ENCODE assay signal across 18 mouse cellular contexts in the genomic region with DNA sequence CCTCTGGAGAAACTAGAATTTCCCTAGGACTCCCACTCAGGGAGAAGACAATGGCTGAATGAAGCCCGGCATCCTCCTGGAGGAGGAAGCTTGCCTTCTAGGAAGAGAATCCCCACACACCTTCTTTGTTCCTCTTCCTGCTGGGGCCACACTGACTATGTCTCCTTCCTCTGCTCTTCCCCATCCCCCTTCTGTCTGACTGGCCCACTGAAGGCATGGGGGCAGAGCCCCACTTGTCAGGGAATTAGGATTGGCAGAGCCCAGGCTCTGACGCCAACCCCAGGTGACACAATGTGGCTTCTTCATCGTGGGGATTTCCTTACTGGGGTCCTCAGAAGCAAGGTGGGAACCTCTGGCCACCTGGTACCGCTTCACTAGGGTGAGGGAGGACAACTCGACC. TPM values are rescaled to one million over a fixed set of nuclear protein-coding genes. Genes with fewer than 3 reads are reported as not detected.
A peak's percentile ranks its signal among the peaks of the same experiment; 100 is the strongest.
DNase-seq lines count a peak whose midpoint lies in the region; ATAC-seq and TF ChIP-seq lines count a peak whose summit lies in the region.
"Had no signal": no experiment of that assay in that cellular context is flagged by ENCODE, and none has a peak within 500 bp of the region (broad histone marks: within the 10 kb centered on the region; RNA-seq: fewer than 3 reads in every experiment).

No protein-coding gene starts in this region.

- no peak for TF ChIP-seq EP300 in liver, postnatal 0 days (IDR thresholded peaks at IDR 0.05; ENCODE audit: low read depth)

- H3K4me2 ChIP-seq in forebrain, embryonic 13.5 days = no peak overlapping the region; the same call in 1 of the 2 replicates
- H3K4me2 ChIP-seq in forebrain, embryonic 16.5 days (ENCODE audit: low read length) = no peak overlapping the region
- H3K4me2 ChIP-seq in liver, postnatal 0 days (ENCODE audit: low read depth, low read length) = no peak overlapping the region
- no peak overlapping the region for H3K4me2 ChIP-seq in liver, embryonic 12.5 days
- H3K4me2 ChIP-seq in embryonic facial prominence, embryonic 11.5 days (ENCODE audit: low read depth, low read length) = no peak overlapping the region
- H3K4me2 ChIP-seq in midbrain, embryonic 15.5 days = peak overlapping the region; percentile 59; the same call in 1 of the 2 replicates

- H3K36me3 ChIP-seq in forebrain, embryonic 13.5 days (ENCODE audit: poor library complexity, severe bottlenecking) = no peaks in the 10 kb centered on the region
- H3K36me3 ChIP-seq in forebrain, embryonic 16.5 days (ENCODE audit: control insufficient read depth, insufficient read depth) = no peaks in the 10 kb centered on the region
- no peaks in the 10 kb centered on the region for H3K36me3 ChIP-seq in liver, postnatal 0 days (replicated peaks; ENCODE audit: insufficient read depth, low read length)
- H3K36me3 ChIP-seq in liver, embryonic 12.5 days = no peaks in the 10 kb centered on the region
- no peaks in the 10 kb centered on the region for H3K36me3 ChIP-seq in embryonic facial prominence, embryonic 11.5 days (replicated peaks; ENCODE audit: control insufficient read depth, insufficient read depth, low read depth, low read length)
- no peaks in the 10 kb centered on the region for H3K36me3 ChIP-seq in midbrain, embryonic 15.5 days (replicated peaks)
- H3K36me3 ChIP-seq: embryonic facial prominence, embryonic 13.5 days; limb, embryonic 15.5 days had no signal

- no peak overlapping the region for H3K27ac ChIP-seq in forebrain, embryonic 13.5 days
- H3K27ac ChIP-seq in forebrain, embryonic 16.5 days (ENCODE audit: low read length) = no peak overlapping the region
- peak overlapping the region; percentile 96 for H3K27ac ChIP-seq in liver, postnatal 0 days (ENCODE audit: low read depth)
- H3K27ac ChIP-seq in liver, embryonic 12.5 days = no peak overlapping the region
- no peak overlapping the region for H3K27ac ChIP-seq in embryonic facial prominence, embryonic 11.5 days (replicated peaks; ENCODE audit: low read depth, low read length)
- H3K27ac ChIP-seq in midbrain, embryonic 15.5 days = no peak overlapping the region
- H3K27ac ChIP-seq: macrophage had no signal

- H3K27me3 ChIP-seq in forebrain, embryonic 13.5 days = 0 out of 2 replicates have a peak, but pooled peaks cover 3% of the 10 kb centered on the region
- H3K27me3 ChIP-seq in forebrain, embryonic 16.5 days (replicated peaks; ENCODE audit: control insufficient read depth, insufficient read depth, low read length) = no peaks in the 10 kb centered on the region
- no peaks in the 10 kb centered on the region for H3K27me3 ChIP-seq in liver, postnatal 0 days (ENCODE audit: insufficient read depth, low read length)
- H3K27me3 ChIP-seq in liver, embryonic 12.5 days (replicated peaks) = no peaks in the 10 kb centered on the region; the same call in 1 of the 2 replicates
- no peaks in the 10 kb centered on the region for H3K27me3 ChIP-seq in embryonic facial prominence, embryonic 11.5 days (ENCODE audit: control insufficient read depth, insufficient read depth, low read length)
- H3K27me3 ChIP-seq in midbrain, embryonic 15.5 days (replicated peaks) = no peaks in the 10 kb centered on the region
- H3K27me3 ChIP-seq: embryonic facial prominence, embryonic 13.5 days; limb, embryonic 15.5 days had no signal

- no peak overlapping the region for H3K4me3 ChIP-seq in forebrain, embryonic 13.5 days
- no peak overlapping the region for H3K4me3 ChIP-seq in forebrain, embryonic 16.5 days (replicated peaks; ENCODE audit: low read length)
- no peak overlapping the region for H3K4me3 ChIP-seq in liver, postnatal 0 days (ENCODE audit: low read depth, low read length)
- no peak overlapping the region for H3K4me3 ChIP-seq in liver, embryonic 12.5 days
- H3K4me3 ChIP-seq in embryonic facial prominence, embryonic 11.5 days (ENCODE audit: low read depth, low read length) = no peak overlapping the region
- H3K4me3 ChIP-seq in midbrain, embryonic 15.5 days = no peak overlapping the region

- peaks cover 44% of the 10 kb centered on the region for H3K4me1 ChIP-seq in forebrain, embryonic 13.5 days
- H3K4me1 ChIP-seq in forebrain, embryonic 16.5 days (replicated peaks; ENCODE audit: control insufficient read depth, insufficient read depth, low read length) = peaks cover 34% of the 10 kb centered on the region
- peaks cover 23% of the 10 kb centered on the region for H3K4me1 ChIP-seq in liver, postnatal 0 days (ENCODE audit: insufficient read depth)
- peaks cover 51% of the 10 kb centered on the region for H3K4me1 ChIP-seq in liver, embryonic 12.5 days
- H3K4me1 ChIP-seq in embryonic facial prominence, embryonic 11.5 days (ENCODE audit: control insufficient read depth, insufficient read depth, low read length) = peaks cover 6% of the 10 kb centered on the region
- peaks cover 42% of the 10 kb centered on the region for H3K4me1 ChIP-seq in midbrain, embryonic 15.5 days

- H3K9me3 ChIP-seq in forebrain, embryonic 13.5 days (replicated peaks) = no peaks in the 10 kb centered on the region
- no peaks in the 10 kb centered on the region for H3K9me3 ChIP-seq in forebrain, embryonic 16.5 days (ENCODE audit: control insufficient read depth, low read length)
- no peaks in the 10 kb centered on the region for H3K9me3 ChIP-seq in liver, postnatal 0 days (ENCODE audit: low read length)
- H3K9me3 ChIP-seq in liver, embryonic 12.5 days (replicated peaks) = no peaks in the 10 kb centered on the region
- no peaks in the 10 kb centered on the region for H3K9me3 ChIP-seq in embryonic facial prominence, embryonic 11.5 days (replicated peaks; ENCODE audit: control insufficient read depth, low read length)
- no peaks in the 10 kb centered on the region for H3K9me3 ChIP-seq in midbrain, embryonic 15.5 days
- H3K9me3 ChIP-seq: embryonic facial prominence, embryonic 13.5 days; limb, embryonic 15.5 days had no signal

- WGBS in forebrain, embryonic 13.5 days = 67% methylated on average over 5 of the region's 5 CpGs
- WGBS in forebrain, embryonic 16.5 days = 68% methylated on average over 5 of the region's 5 CpGs
- 53% methylated on average over 5 of the region's 5 CpGs for WGBS in liver, postnatal 0 days (ENCODE audit: insufficient replicate concordance)
- 60% methylated on average over 5 of the region's 5 CpGs for WGBS in liver, embryonic 12.5 days (ENCODE audit: insufficient replicate concordance)
- 58% methylated on average over 5 of the region's 5 CpGs for WGBS in embryonic facial prominence, embryonic 11.5 days
- 59% methylated on average over 5 of the region's 5 CpGs for WGBS in midbrain, embryonic 15.5 days

- no peak for TF ChIP-seq CTCF in liver, postnatal 0 days (IDR thresholded peaks at IDR 0.05; ENCODE audit: low read depth)

- DNase-seq in liver, postnatal 0 days = no peak
- no peak for DNase-seq in embryonic facial prominence, embryonic 11.5 days (ENCODE audit: low spot score)
- no peak for DNase-seq in left cerebral cortex, adult 8-10 months (ENCODE audit: low spot score in 2 of 2)
- DNase-seq: adrenal gland, adult 8-10 months; cerebellum, adult 11 months; heart, postnatal 4 days; kidney, adult 18-20 months; kidney, postnatal 10 days; lung, embryonic 14.5 days; retina, postnatal 1 day had no signal

- peak overlapping the region; percentile 56 for H3K9ac ChIP-seq in forebrain, embryonic 13.5 days
- H3K9ac ChIP-seq in forebrain, embryonic 16.5 days (replicated peaks; ENCODE audit: low read depth, low read length) = no peak overlapping the region
- peak overlapping the region; percentile 26; the same call in 1 of the 2 replicates for H3K9ac ChIP-seq in liver, postnatal 0 days (replicated peaks)
- H3K9ac ChIP-seq in liver, embryonic 12.5 days = no peak overlapping the region
- 0 out of 2 replicates have a peak overlapping the region, but pooled peaks have one; percentile 9 for H3K9ac ChIP-seq in embryonic facial prominence, embryonic 11.5 days (replicated peaks; ENCODE audit: low read length)
- peak overlapping the region; percentile 42; the same call in 1 of the 2 replicates for H3K9ac ChIP-seq in midbrain, embryonic 15.5 days
- H3K9ac ChIP-seq: limb, embryonic 15.5 days had no signal

- ATAC-seq in forebrain, embryonic 13.5 days = no peak
- no peak for ATAC-seq in forebrain, embryonic 16.5 days
- no peak for ATAC-seq in liver, postnatal 0 days
- no peak for ATAC-seq in liver, embryonic 12.5 days
- no peak for ATAC-seq in embryonic facial prominence, embryonic 11.5 days (replicated peaks; ENCODE audit: insufficient number of reproducible peaks, low FRiP score, low TSS enrichment, low read depth)
- no peak for ATAC-seq in midbrain, embryonic 15.5 days (replicated peaks)
- ATAC-seq in inflammation-experienced regulatory T-cells, adult 6 months = no peak

RNA-seq across cellular contexts. Expression of a gene that starts 18.3 kb away (rescaled TPM):
- polyA plus RNA-seq in forebrain, embryonic 13.5 days (2015; fragmentation: Nextera tagmentation; extraction: Ambion mirVana) = 11.7 and 12.1 TPM in 2 replicates
- polyA plus RNA-seq in forebrain, embryonic 16.5 days (2015; fragmentation: Nextera tagmentation; extraction: Ambion mirVana) = 19.5 and 23.0 TPM in 2 replicates
- polyA plus RNA-seq in liver, postnatal 0 days (2015; fragmentation: Nextera tagmentation; extraction: Ambion mirVana) = 4.6 and 14.3 TPM in 2 replicates
- polyA plus RNA-seq in liver, embryonic 12.5 days (2016; fragmentation: Nextera tagmentation; extraction: Ambion mirVana) = 6.8 and 6.9 TPM in 2 replicates
- polyA plus RNA-seq in embryonic facial prominence, embryonic 11.5 days (2014; fragmentation: Nextera tagmentation; extraction: Ambion mirVana) = 6.9 and 7.8 TPM in 2 replicates
- 22.2 and 22.6 TPM in 2 replicates for polyA plus RNA-seq in midbrain, embryonic 15.5 days (2015; fragmentation: Nextera tagmentation; extraction: Ambion mirVana)
- 10 to 100 TPM; 26.7 to 30.0 (median 27.1) TPM for total RNA-seq in left cerebral cortex, adult 8-10 months (2022)
- polyA plus RNA-seq in inflammation-experienced regulatory T-cells, adult 6 months (2017; shearing (Covaris generic)) = 10 to 100 TPM in 2 of 3 experiments, 1 to 10 TPM in 1; 9.4 to 29.1 (median 16.7) TPM

Comparison
In these comparisons a context has a peak if more than half of its experiments do, and no peak if none do; other contexts are left out.
1. H3K9ac ChIP-seq: peak in forebrain, embryonic 13.5 days (single experiment), liver, postnatal 0 days (single experiment), embryonic facial prominence, embryonic 11.5 days (single experiment) and midbrain, embryonic 15.5 days (single experiment); none in forebrain, embryonic 16.5 days (single experiment) and liver, embryonic 12.5 days (single experiment).